In genomic region chr9:70395617-70396016, GRCm38 (mm10) we compare ENCODE assay signal across 11 mouse cellular contexts. TPM values are rescaled to one million over a fixed set of nuclear protein-coding genes. Genes with fewer than 3 reads are reported as not detected.
A peak's percentile ranks its signal among the peaks of the same experiment; 100 is the strongest.
DNase-seq lines count a peak whose midpoint lies in the region; ATAC-seq and TF ChIP-seq lines count a peak whose summit lies in the region.
"Had no signal": no experiment of that assay in that cellular context is flagged by ENCODE, and none has a peak within 500 bp of the region (broad histone marks: within the 10 kb centered on the region; RNA-seq: fewer than 3 reads in every experiment).

No protein-coding gene starts in this region.

- H3K4me3 ChIP-seq in heart, postnatal 0 days (ENCODE audit: low read depth, low read length): no peak overlapping the region
- H3K4me3 ChIP-seq in heart, embryonic 11.5 days (ENCODE audit: low read depth, low read length): no peak overlapping the region
- no peak overlapping the region for H3K4me3 ChIP-seq in midbrain, embryonic 14.5 days (replicated peaks; ENCODE audit: low read depth, low read length)
- H3K4me3 ChIP-seq in midbrain, embryonic 10.5 days: no peak overlapping the region
- H3K4me3 ChIP-seq in liver, embryonic 14.5 days (ENCODE audit: insufficient read depth in 1 of 2, low read depth in 2 of 2, low read length in 2 of 2): no peak overlapping the region
- H3K4me3 ChIP-seq: lung, embryonic 15.5 days had no signal

- H3K4me1 ChIP-seq in heart, postnatal 0 days (ENCODE audit: control insufficient read depth, insufficient read depth): no peaks in the 10 kb centered on the region
- no peaks in the 10 kb centered on the region for H3K4me1 ChIP-seq in heart, embryonic 11.5 days (ENCODE audit: control insufficient read depth, insufficient read depth, low read length)
- H3K4me1 ChIP-seq in midbrain, embryonic 14.5 days (ENCODE audit: control insufficient read depth, insufficient read depth, low read length): no peaks in the 10 kb centered on the region
- no peaks in the 10 kb centered on the region for H3K4me1 ChIP-seq in midbrain, embryonic 10.5 days
- no peaks in the 10 kb centered on the region; a peak in 1 of 4 replicates for H3K4me1 ChIP-seq in liver, embryonic 14.5 days (replicated peaks; ENCODE audit: control insufficient read depth in 2 of 2, insufficient read depth in 2 of 2, low read length in 1 of 2)
- H3K4me1 ChIP-seq: lung, embryonic 15.5 days had no signal

- no peak overlapping the region for H3K4me2 ChIP-seq in heart, postnatal 0 days (ENCODE audit: low read depth, low read length)
- no peak overlapping the region for H3K4me2 ChIP-seq in heart, embryonic 11.5 days
- H3K4me2 ChIP-seq in midbrain, embryonic 14.5 days (ENCODE audit: low read length): no peak overlapping the region
- no peak overlapping the region for H3K4me2 ChIP-seq in liver, embryonic 14.5 days (ENCODE audit: low read depth)
- H3K4me2 ChIP-seq: lung, embryonic 15.5 days had no signal

- H3K27ac ChIP-seq in heart, postnatal 0 days (ENCODE audit: low read depth): no peak overlapping the region
- H3K27ac ChIP-seq in heart, embryonic 11.5 days (ENCODE audit: low read depth, low read length): no peak overlapping the region
- H3K27ac ChIP-seq in midbrain, embryonic 14.5 days (replicated peaks; ENCODE audit: low read depth, low read length): no peak overlapping the region
- no peak overlapping the region for H3K27ac ChIP-seq in midbrain, embryonic 10.5 days (replicated peaks)
- no peak overlapping the region for H3K27ac ChIP-seq in liver, embryonic 14.5 days
- H3K27ac ChIP-seq: lung, embryonic 15.5 days had no signal

- TF ChIP-seq EP300 in heart, postnatal 0 days (IDR thresholded peaks at IDR 0.05; ENCODE audit: low read depth): no peak
- TF ChIP-seq EP300 in liver, embryonic 14.5 days (IDR thresholded peaks at IDR 0.05; ENCODE audit: low read depth): no peak

- 85% methylated on average over 12 of the region's 12 CpGs for WGBS in heart, postnatal 0 days
- 79% methylated on average over 12 of the region's 12 CpGs for WGBS in heart, embryonic 11.5 days (ENCODE audit: insufficient replicate concordance)
- 88% methylated on average over 12 of the region's 12 CpGs for WGBS in midbrain, embryonic 14.5 days
- 84% methylated on average over 12 of the region's 12 CpGs for WGBS in midbrain, embryonic 10.5 days
- WGBS in liver, embryonic 14.5 days (ENCODE audit: insufficient replicate concordance): 66% methylated on average over 12 of the region's 12 CpGs

- TF ChIP-seq CTCF in heart, postnatal 0 days (IDR thresholded peaks at IDR 0.05; ENCODE audit: low read depth): peak; percentile 44
- TF ChIP-seq CTCF in liver, embryonic 14.5 days (IDR thresholded peaks at IDR 0.05; ENCODE audit: low read depth): peak; percentile 66

- ATAC-seq in heart, postnatal 0 days (ENCODE audit: insufficient read depth, low read depth): no peak
- ATAC-seq in heart, embryonic 11.5 days (replicated peaks; ENCODE audit: insufficient number of reproducible peaks, low FRiP score, low TSS enrichment): no peak
- ATAC-seq in midbrain, embryonic 14.5 days (ENCODE audit: low FRiP score, low TSS enrichment): no peak
- no peak for ATAC-seq in liver, embryonic 14.5 days (ENCODE audit: insufficient read depth)
- ATAC-seq: Patski had no signal

- no peak overlapping the region for H3K9ac ChIP-seq in heart, postnatal 0 days (replicated peaks; ENCODE audit: low read depth, low read length)
- H3K9ac ChIP-seq in heart, embryonic 11.5 days (ENCODE audit: low read depth, low read length): no peak overlapping the region
- H3K9ac ChIP-seq in midbrain, embryonic 14.5 days (replicated peaks; ENCODE audit: low read length): no peak overlapping the region
- no peak overlapping the region for H3K9ac ChIP-seq in liver, embryonic 14.5 days (replicated peaks)
- H3K9ac ChIP-seq: lung, embryonic 15.5 days had no signal

- no peaks in the 10 kb centered on the region for H3K27me3 ChIP-seq in heart, postnatal 0 days (ENCODE audit: control insufficient read depth, insufficient read depth, low read length)
- no peaks in the 10 kb centered on the region for H3K27me3 ChIP-seq in heart, embryonic 11.5 days (ENCODE audit: control insufficient read depth, insufficient read depth, low read length)
- no peaks in the 10 kb centered on the region for H3K27me3 ChIP-seq in midbrain, embryonic 14.5 days (ENCODE audit: control insufficient read depth, insufficient read depth, low read length)
- no peaks in the 10 kb centered on the region for H3K27me3 ChIP-seq in midbrain, embryonic 10.5 days (ENCODE audit: low read depth, poor library complexity, severe bottlenecking)
- no peaks in the 10 kb centered on the region for H3K27me3 ChIP-seq in liver, embryonic 14.5 days (ENCODE audit: control insufficient read depth, insufficient read depth, low read length)
- H3K27me3 ChIP-seq: lung, embryonic 15.5 days; Patski had no signal

- H3K36me3 ChIP-seq in heart, postnatal 0 days (replicated peaks; ENCODE audit: control insufficient read depth, insufficient read depth, low read length): peaks cover 34% of the 10 kb centered on the region
- peaks cover 8% of the 10 kb centered on the region for H3K36me3 ChIP-seq in heart, embryonic 11.5 days (ENCODE audit: control insufficient read depth, insufficient read depth, low read length)
- H3K36me3 ChIP-seq in midbrain, embryonic 14.5 days (ENCODE audit: control insufficient read depth, insufficient read depth, low read length): no peaks in the 10 kb centered on the region
- peaks cover 19% of the 10 kb centered on the region for H3K36me3 ChIP-seq in midbrain, embryonic 10.5 days
- no peaks in the 10 kb centered on the region for H3K36me3 ChIP-seq in liver, embryonic 14.5 days (replicated peaks; ENCODE audit: control insufficient read depth, insufficient read depth, low read depth)

- DNase-seq in heart, postnatal 0 days (ENCODE audit: low spot score): no peak
- peak; percentile 37 for DNase-seq in midbrain, embryonic 14.5 days
- no peak for DNase-seq in midbrain, embryonic 10.5 days (ENCODE audit: low spot score)
- DNase-seq in liver, embryonic 14.5 days (ENCODE audit: low read depth in 3 of 3, low spot score in 3 of 3): no peak
- peak; percentile 71 for DNase-seq in thymus, postnatal 4 days
- no peak for DNase-seq in left cerebral cortex, adult 9 months (ENCODE audit: low spot score in 2 of 2)
- no peak for DNase-seq in gastrocnemius, postnatal 10 days
- DNase-seq: cerebellum, postnatal 36 days had no signal

- H3K9me3 ChIP-seq in heart, postnatal 0 days (replicated peaks; ENCODE audit: control insufficient read depth, low read length): no peaks in the 10 kb centered on the region
- H3K9me3 ChIP-seq in heart, embryonic 11.5 days (replicated peaks; ENCODE audit: control insufficient read depth, low read length): no peaks in the 10 kb centered on the region
- no peaks in the 10 kb centered on the region for H3K9me3 ChIP-seq in midbrain, embryonic 14.5 days (ENCODE audit: control insufficient read depth, low read length)
- H3K9me3 ChIP-seq in midbrain, embryonic 10.5 days (replicated peaks): no peaks in the 10 kb centered on the region
- H3K9me3 ChIP-seq in liver, embryonic 14.5 days (ENCODE audit: control insufficient read depth, low read length): no peaks in the 10 kb centered on the region
- H3K9me3 ChIP-seq: lung, embryonic 15.5 days had no signal

RNA-seq across cellular contexts. Expression of gene Ccnb2, which starts 25.7 kb away (rescaled TPM):
- total RNA-seq in heart, postnatal 0 days (2014; rRNA removed; ENCODE audit: low replicate concordance): 64.8 and 128 TPM in 2 replicates
- polyA plus RNA-seq in heart, postnatal 0 days (2015; fragmentation: Nextera tagmentation; extraction: Ambion mirVana): 61.5 and 68.1 TPM in 2 replicates
- 172 and 173 TPM in 2 replicates for polyA plus RNA-seq in heart, embryonic 11.5 days (2014; fragmentation: Nextera tagmentation; extraction: Ambion mirVana)
- 19.5 and 42.9 TPM in 2 replicates for polyA plus RNA-seq in midbrain, embryonic 14.5 days (2014; fragmentation: Nextera tagmentation; extraction: Ambion mirVana)
- 228 and 245 TPM in 2 replicates for polyA plus RNA-seq in midbrain, embryonic 10.5 days (2016; fragmentation: Nextera tagmentation; extraction: Ambion mirVana)
- polyA plus RNA-seq in liver, embryonic 14.5 days (2012; rRNA removed): 97.0 and 116 TPM in 2 replicates
- 233 and 240 TPM in 2 replicates for polyA plus RNA-seq in liver, embryonic 14.5 days (2014; fragmentation: Nextera tagmentation; extraction: Ambion mirVana)
- 10 to 100 TPM; 11.7 to 12.5 TPM for total RNA-seq in gastrocnemius, postnatal 10 days (2021)

Comparison
In these comparisons a context has a peak if more than half of its experiments do, and no peak if none do; other contexts are left out.
1. DNase-seq: peak in midbrain, embryonic 14.5 days (single experiment) and thymus, postnatal 4 days (single experiment); none in heart, postnatal 0 days (single experiment), midbrain, embryonic 10.5 days (single experiment), liver, embryonic 14.5 days (0 of 3), left cerebral cortex, adult 9 months (0 of 2) and gastrocnemius, postnatal 10 days (single experiment).